Mouse (Mus musculus): ENCODE measurements at regions not wholly inside any gene's neighbourhood (a gene's known extent, or its start where the extent isn't known, plus 50 kb on each side); places are given as distances from the start of the nearest gene placed in this dataset.

- TF ChIP-seq CTCF (IDR thresholded peaks at IDR 0.05; ENCODE audit: control insufficient read depth, insufficient read depth, insufficient read length): no peak
- TF ChIP-seq MYOD1 (IDR thresholded peaks at IDR 0.05; ENCODE audit: control insufficient read depth, insufficient read length, low read depth): no peak
- TF ChIP-seq MYOG (IDR thresholded peaks at IDR 0.05; ENCODE audit: control insufficient read depth, extremely low read depth, insufficient read length): no peak
- TF ChIP-seq MAX (IDR thresholded peaks at IDR 0.05): no peak
- no peak for TF ChIP-seq CEBPB (IDR thresholded peaks at IDR 0.05; ENCODE audit: low read depth)
These were observed 268.8 kb upstream of the Irx3 start for GRCm38 (mm10) chr8:92070704-92071103.

Measured in C2C12 (cell line).